Mouse (Mus musculus) testis, adult 2 months (tissue): ENCODE data around the gene Car6.

Experiments
- CTCF ChIP-seq: fragments of 200-500 bp; IDR thresholded peaks from 2 replicates; pipeline ENCODE4 v1.5.1; 2012; ENCODE audit warnings: low read depth, mild to moderate bottlenecking, inconsistent platforms, low read length, moderate library complexity; ENCODE audit not compliant: control insufficient read depth, insufficient read depth, insufficient replicate concordance
- POLR2A ChIP-seq: fragments of 200-500 bp; IDR thresholded peaks from 2 replicates; pipeline ENCODE4 v1.6.1; 2012; ENCODE audit warnings: low read depth, mild to moderate bottlenecking, inconsistent platforms, low read length, moderate library complexity; ENCODE audit not compliant: control insufficient read depth

DNA sequence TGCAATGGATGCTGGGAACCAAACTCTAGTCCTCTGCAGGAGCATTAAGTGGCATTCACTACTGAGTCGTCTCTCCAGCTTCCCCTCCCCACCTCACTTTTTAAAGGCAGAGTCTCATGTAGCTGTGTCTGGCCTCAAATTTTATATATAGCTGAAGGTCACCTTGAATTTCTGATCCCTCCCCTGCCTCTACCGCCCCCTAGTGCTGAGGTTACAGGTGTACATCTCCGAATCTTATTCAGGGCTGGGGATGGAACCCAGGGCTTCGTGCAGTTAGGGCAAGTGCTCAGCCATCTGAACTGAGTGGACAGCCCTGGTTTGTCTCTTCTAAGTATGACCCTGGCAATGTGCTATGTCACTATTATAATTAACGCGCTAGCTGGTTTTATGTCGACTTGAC, 50.1 kb downstream of the Car6 start:
- peak; percentile 22; the same call in 1 of the 2 replicates for TF ChIP-seq CTCF
- no peak for TF ChIP-seq POLR2A
